Mouse (Mus musculus) CD8-positive naive resting alpha-beta T cell, adult 2 months (primary cell): ENCODE measurements around the gene Grid2.

Experiments used
- DNase-seq, 2 experiments: peaks; one replicate each; pipeline ENCODE4 v3.0.0; 2022; ENCODE audit warnings: low read depth in 2 of 2, low spot score in 2 of 2

The Grid2 gene

GRCm38 (mm10) chr6:64304709-64305476, 1049.2 kb downstream of the Grid2 start:
- no peak for DNase-seq

- DNase-seq: no peak
These were observed 1053.0 kb downstream of the Grid2 start for GRCm38 (mm10) chr6:64308631-64309030.

DNA sequence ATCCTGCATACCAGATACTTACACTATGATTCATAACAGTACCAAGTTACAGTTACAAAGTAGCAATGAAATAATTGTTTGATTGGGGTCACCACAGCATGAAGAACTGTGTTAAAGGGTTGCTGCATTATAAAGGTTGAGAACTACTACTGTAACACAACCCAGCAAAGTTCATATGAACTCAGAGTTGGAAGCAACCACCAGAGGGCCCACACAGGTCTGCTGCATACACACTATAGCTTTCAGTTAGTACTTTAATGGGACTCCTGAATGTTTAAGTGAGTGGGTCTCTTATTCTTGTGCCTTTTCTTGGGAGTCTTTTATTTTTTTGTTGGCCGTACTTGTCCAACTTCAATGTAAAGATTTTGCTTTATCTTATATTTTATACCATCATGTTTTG, 1057.5 kb downstream of the Grid2 start:
- no peak for DNase-seq

- DNase-seq: no peak
These were observed 1071.3 kb downstream of the Grid2 start for GRCm38 (mm10) chr6:64326936-64327335.

DNA sequence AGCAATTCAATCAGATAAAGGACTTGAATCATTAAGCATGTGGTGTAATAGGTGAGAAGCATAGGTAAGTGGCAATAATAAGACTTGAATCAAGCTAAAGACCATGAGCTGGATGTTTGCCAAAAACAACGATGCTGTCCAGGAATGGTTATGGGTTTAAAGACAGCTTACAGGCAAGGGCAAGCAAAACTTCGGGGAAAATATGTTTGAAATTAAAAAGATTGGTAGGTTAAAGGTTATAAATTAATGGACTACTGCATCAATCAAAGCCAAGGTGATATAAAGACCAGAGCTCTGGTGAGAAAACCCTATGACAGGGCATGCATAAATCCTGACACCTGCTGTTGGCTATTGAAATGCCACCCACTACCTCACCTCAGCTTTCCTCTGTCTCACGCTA, 1072.2 kb downstream of the Grid2 start:
- no peak for DNase-seq

DNA sequence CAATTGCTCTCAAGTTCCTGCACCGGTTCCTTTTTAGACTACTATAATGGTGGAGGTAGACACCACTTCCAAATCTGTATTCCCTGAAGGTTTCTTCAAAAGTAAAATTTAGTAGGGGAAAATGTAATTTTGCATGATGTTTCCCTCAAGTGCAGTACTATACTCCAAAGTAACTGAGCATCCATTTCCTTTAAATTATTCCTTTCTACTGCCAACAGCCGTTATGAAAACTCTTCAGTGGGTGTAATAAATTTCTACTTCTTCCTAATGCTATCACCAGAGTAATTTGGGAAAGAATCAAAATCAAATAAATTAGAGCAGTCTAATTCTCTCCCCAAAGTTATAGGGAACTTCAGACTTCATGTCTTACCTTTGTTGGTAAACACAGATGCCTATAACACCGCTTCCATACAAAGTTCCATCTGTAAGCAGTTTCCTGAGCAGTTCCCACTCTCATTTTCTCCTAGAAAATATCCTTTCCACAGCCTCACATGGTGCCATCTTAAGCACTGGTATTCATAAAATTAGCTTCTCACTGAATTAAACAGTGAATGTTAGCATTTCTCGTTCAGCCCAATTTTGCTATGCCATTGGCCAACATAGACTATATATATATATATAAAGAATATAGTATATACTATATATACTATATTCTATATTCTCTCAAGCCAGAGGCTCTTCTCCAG, 1142.9 kb downstream of the Grid2 start:
- DNase-seq: no peak

DNA sequence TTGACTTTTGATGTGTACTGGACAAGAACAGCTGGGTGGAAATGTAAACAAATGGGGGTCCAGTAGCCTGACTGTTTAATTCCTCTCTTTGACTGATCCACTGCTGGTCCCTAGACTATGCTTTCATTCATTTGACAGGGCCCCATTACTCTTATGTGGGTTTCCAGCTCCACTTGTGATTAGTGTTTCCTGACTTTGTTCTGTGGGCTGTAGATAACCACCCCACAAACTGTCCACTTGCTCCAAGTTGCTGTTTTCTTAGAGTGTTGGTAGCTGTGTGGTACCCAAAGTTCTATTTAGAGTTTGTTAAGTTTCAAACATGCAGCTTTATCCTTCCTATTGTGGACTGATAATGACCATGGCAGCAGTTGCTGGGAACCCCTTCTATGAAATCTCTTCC, 1172.0 kb downstream of the Grid2 start:
- no peak for DNase-seq

DNA sequence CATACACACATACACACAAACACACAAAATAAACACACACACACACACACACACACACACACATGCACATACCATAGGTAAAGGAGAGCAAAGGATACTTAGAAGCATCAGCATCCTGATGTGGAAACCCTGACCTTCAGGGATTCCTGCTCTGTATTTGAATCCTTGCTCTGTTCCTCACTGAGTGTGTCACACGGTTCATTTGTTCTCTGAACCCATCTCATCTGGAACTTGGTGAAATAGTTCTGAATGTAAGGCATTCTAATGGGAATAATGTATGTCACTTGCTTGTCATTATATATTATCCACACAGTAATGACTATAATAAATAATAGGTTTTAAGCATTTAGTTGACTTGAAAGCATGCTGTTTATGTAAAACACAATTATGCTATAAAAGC, 1173.2 kb downstream of the Grid2 start:
- DNase-seq: no peak

DNA sequence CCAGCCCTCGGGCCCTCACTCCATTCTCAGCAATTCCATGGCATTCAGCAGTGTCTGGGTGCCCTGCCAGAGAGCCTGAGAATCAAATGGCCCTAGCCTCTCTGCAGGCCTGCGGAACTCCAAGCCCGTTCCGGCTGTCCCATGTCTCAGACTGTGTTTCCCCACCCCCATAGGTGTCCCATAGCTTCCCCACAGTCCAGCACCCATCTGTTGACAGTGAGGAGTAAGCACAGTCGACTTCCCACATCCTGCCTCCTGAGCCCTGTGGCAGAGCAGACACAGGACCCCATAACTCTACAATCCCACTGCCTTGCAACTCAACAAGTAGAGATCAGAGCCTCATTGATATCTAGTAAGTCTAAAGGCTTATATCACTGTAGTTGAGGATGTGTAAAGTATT, 1192.5 kb downstream of the Grid2 start:
- DNase-seq: no peak

GRCm38 (mm10) chr6:64448864-64449355, 1193.2 kb downstream of the Grid2 start:
- DNase-seq: no peak

GRCm38 (mm10) chr6:64450770-64451169, 1195.1 kb downstream of the Grid2 start:
- DNase-seq: no peak

DNA sequence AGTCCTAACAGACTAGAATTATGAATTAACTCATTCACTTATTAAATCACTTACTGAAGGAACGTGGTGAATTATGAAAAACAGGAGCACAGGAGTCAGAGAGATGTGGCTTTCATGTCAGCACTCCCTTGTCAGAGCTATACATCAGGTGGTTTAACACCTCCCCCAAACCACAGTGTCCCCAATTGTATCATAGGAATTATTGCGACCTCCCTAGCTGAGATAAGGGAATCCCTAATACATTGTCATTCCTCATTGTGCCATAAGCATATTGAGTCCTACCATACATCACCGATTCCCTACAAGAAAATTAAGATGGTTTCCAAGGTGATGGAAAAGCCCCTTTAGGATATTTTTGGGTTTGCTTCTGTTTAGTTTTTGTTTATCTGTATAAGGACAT, 1224.2 kb downstream of the Grid2 start:
- no peak for DNase-seq

- no peak for DNase-seq
These were observed 1224.9 kb downstream of the Grid2 start for GRCm38 (mm10) chr6:64480592-64480991.

DNA sequence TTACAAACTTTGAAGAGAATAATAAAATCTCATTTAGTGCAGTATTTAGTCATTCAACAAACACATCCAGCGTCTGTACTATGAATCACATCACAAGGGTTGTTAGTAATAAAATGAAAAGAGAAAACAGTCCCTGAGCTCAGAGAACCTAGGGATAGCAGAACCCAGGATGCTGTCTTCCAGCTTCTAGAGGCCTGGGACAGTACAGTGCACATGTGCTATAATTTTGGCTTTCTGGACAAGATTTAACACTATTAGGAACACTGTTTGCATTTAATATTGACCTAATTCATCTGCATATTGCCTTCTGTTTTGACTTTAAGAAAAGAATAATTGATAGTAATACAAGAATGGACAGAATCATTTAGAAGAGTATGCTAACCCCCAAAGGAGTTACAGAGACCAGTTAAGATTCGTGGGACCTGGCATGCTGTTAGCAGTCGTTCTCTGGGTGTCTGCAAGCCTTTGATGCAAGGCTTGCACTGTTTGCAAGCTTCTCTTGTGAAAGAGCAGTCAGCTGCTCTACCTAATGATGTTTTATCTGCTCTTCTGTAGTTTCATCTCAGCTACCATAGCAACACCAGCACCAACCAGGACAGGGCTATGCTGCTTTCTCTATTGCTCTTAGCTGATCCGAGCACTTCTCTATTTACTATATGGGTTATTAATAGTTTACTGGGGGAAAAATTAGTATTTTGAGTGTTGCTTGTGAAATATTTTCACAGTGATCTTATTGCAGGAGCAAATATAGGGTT, 1234.8 kb downstream of the Grid2 start:
- no peak for DNase-seq

DNA sequence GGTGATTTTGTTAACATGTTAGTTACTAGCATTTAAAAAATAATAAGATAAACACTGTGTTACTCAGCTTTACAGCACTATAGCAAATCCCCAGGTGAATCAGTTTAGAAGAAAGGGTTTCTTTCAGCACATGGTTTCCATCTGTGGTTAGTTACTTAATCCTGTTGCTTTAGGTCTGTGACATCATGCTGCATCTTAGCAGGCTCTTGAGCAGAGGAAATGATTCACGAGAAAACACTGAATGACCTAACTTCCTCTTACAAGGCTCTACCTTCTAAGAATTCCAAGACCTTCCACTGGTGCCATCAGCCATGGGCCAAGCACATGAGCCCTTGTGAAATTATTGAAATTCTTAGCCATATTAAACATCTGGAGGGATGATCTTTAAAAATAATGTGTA, 1248.7 kb downstream of the Grid2 start:
- no peak for DNase-seq

DNA sequence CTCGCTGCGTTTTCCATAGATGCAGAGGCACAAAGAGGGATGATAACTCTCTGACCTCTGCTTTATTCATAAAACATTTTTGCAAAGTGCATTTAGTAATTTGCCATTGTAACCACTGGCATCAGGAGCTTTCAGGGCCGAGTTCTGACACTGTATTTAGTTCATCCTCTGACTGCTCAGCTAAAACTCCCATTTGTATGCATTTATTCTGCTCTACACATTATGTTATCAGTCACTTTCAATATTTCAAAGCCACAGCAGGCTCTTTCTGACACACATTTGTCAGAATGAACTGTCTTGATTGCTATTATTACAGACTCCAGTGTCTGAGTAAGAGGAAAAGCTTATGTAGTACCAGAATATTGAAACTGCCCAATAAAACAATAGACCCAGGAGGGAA, 1286.5 kb downstream of the Grid2 start:
- no peak for DNase-seq

DNA sequence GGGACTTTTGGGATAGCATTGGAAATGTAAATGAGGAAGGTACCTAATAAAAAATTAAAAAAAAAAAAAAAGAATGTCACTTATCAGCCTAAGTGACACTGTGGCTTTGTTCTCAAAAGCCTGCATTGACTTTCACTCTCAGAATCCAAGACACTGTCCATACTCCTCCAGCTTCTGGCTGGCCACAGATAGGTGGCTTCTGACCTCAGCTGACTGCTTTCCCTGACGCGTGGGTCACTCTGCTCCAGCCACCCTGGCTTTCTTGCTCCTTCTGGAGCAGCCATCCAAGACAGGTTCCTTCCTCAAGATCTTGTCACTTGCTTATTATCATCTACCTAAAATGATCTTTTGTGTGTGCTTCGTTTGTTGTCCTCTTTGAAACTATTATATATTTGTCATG, 1298.0 kb downstream of the Grid2 start:
- no peak for DNase-seq

DNA sequence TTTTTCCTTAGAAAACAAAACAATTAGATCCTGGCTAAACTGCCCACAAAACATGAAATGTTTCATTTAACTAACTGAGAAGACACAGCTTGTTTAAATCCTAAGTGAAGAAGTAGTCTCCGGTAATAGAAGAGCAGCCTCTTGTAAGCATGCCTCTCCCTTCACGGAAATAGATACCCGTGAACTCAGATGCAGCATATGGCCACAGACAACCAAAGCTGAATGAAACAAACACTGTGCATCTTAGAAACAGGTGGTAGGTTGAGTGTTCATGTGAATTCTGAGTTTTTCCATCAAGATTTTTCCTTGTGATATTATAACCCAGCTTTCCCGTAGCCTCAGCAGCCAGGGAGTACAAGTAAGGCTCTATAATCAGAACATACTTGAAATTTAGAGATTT, 1299.5 kb downstream of the Grid2 start:
- no peak for DNase-seq

DNA sequence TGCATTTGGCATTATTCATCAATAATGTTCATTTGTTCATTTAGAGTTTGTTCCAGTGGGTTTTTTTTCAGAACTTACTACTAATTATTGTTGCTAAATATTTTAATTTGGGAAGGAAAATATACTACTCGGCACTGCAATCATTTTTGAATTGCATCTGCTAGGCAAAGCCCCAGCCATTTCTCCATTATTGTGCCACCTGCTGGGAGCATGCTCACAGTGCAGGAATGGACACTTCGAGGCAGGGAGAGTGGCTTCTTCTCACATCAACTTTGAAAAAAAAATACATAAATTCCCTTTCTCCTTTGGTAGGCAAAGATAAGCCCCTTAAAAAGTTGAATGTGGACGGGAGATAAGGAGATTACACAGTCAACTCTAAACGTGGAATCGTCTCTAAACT, 1312.9 kb downstream of the Grid2 start:
- no peak for DNase-seq

DNA sequence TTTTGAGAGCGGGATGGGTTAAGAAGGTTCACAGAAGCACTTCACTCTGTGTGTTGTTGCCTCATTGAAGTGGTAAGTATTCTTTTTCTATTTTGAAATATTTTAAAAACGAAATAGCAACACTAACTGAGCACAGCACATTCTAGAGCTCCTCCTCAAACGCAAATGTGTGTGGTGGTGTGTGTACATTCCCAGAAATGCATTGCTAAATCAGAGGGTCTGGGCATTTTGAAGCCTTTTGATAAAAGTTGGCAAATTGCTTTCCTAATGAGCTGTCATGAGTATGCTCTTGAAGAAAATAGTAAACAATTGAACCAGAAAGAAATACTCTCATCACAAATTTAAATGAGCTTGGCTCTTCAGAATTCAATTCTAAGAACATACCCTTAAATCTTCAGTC, 1325.7 kb downstream of the Grid2 start:
- DNase-seq: no peak

DNA sequence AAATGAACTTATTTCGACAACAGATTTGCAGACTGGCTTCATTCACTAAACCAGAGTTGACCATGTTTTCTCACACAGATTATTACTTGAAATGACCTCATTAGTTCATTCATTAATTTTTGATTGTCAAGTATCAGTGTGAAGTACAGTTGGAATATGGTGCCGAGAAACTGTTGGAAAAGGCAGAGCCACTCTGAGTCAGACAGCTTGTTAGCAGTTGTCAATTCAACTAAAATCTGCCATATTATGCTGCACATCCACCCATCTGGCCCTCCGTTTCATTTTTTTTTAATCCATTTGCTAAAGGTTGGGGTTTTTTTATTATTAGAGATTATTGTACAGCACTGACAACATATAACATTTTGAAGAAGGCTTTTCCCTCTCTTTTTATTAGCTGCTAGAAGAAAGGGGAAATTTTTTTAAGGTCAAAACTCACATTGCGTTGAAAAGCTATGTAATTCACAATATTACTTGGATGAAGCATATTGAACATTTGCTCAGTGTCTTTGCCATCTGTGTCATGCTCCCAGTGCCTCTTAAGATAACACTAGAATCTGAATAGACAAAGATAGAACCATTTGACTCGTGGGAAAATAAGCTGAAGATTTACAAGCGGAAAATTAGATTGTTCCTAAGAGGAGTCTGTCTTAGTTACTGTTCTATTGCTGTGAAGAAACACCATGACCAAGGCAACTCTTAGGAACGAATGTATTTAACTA, 1333.0 kb downstream of the Grid2 start:
- no peak for DNase-seq
